Mouse (Mus musculus): ENCODE data around the gene Ly75. TPM values are rescaled to one million over a fixed set of nuclear protein-coding genes. Genes with fewer than 3 reads are reported as not detected.

Gene Ly75
- polyA plus RNA-seq, 1 experiment from 2014 or later: 1.1 TPM

GRCm38 (mm10) chr2:60404763-60405162, 21.7 kb upstream of the Ly75 start:
- ATAC-seq (ENCODE audit: insufficient number of reproducible peaks, low FRiP score, low TSS enrichment, low read depth): no peak
- Histone ChIP-seq H3K27me3 (no peaks in the 10 kb centered on the region), H3K9me3 (replicated peaks) (no peaks in the 10 kb centered on the region), H3K4me1 (no peaks in the 10 kb centered on the region), H3K27ac (replicated peaks) (no peak overlapping the region), H3K9ac (no peak overlapping the region), H3K4me3 (replicated peaks) (no peak overlapping the region), H3K36me3 (no peaks in the 10 kb centered on the region), H3K4me2 (replicated peaks) (no peak overlapping the region)
- WGBS: 91% methylated on average over 7 of the region's 7 CpGs

GRCm38 (mm10) chr2:60401694-60402093, 18.6 kb upstream of the Ly75 start:
- no peak overlapping the region for H3K4me3 ChIP-seq (replicated peaks)
- no peak for ATAC-seq (ENCODE audit: insufficient number of reproducible peaks, low FRiP score, low TSS enrichment, low read depth)
- H3K27me3 ChIP-seq: no peaks in the 10 kb centered on the region
- H3K4me1 ChIP-seq: no peaks in the 10 kb centered on the region
- 68% methylated on average over 5 of the region's 5 CpGs for WGBS
- H3K27ac ChIP-seq (replicated peaks): no peak overlapping the region
- H3K9ac ChIP-seq: no peak overlapping the region
- H3K4me2 ChIP-seq (replicated peaks): no peak overlapping the region
- no peaks in the 10 kb centered on the region for H3K9me3 ChIP-seq (replicated peaks)
- H3K36me3 ChIP-seq: no peaks in the 10 kb centered on the region

- no peak for ATAC-seq (ENCODE audit: insufficient number of reproducible peaks, low FRiP score, low TSS enrichment, low read depth)
- Histone ChIP-seq H3K9ac (no peak overlapping the region), H3K4me3 (replicated peaks) (no peak overlapping the region), H3K4me2 (replicated peaks) (no peak overlapping the region), H3K36me3 (no peaks in the 10 kb centered on the region), H3K27ac (replicated peaks) (no peak overlapping the region), H3K4me1 (no peaks in the 10 kb centered on the region), H3K27me3 (no peaks in the 10 kb centered on the region), H3K9me3 (replicated peaks) (no peaks in the 10 kb centered on the region)
- WGBS: 69% methylated on average over 6 of the region's 6 CpGs
These were observed 10.7 kb upstream of the Ly75 start for GRCm38 (mm10) chr2:60393786-60394185.

- Histone ChIP-seq H3K9ac (no peak overlapping the region), H3K4me3 (replicated peaks) (no peak overlapping the region), H3K9me3 (replicated peaks) (no peaks in the 10 kb centered on the region), H3K36me3 (no peaks in the 10 kb centered on the region), H3K4me2 (replicated peaks) (no peak overlapping the region), H3K27ac (replicated peaks) (no peak overlapping the region), H3K27me3 (no peaks in the 10 kb centered on the region), H3K4me1 (no peaks in the 10 kb centered on the region)
- WGBS: 78% methylated on average over 4 of the region's 4 CpGs
- no peak for ATAC-seq (ENCODE audit: insufficient number of reproducible peaks, low FRiP score, low TSS enrichment, low read depth)
These were observed 9.2 kb upstream of the Ly75 start for GRCm38 (mm10) chr2:60392286-60392685.

GRCm38 (mm10) chr2:60387363-60387762, 4.3 kb upstream of the Ly75 start:
- Histone ChIP-seq H3K9ac (no peak overlapping the region), H3K9me3 (replicated peaks) (no peaks in the 10 kb centered on the region), H3K36me3 (no peaks in the 10 kb centered on the region), H3K4me2 (replicated peaks) (no peak overlapping the region), H3K27ac (replicated peaks) (no peak overlapping the region), H3K4me3 (replicated peaks) (no peak overlapping the region), H3K4me1 (peaks cover 7% of the 10 kb centered on the region), H3K27me3 (peaks cover 4% of the 10 kb centered on the region; the same call in 1 of the 2 replicates)
- no peak for ATAC-seq (ENCODE audit: insufficient number of reproducible peaks, low FRiP score, low TSS enrichment, low read depth)
- 70% methylated on average over 3 of the region's 3 CpGs for WGBS

- H3K27me3 ChIP-seq: peaks cover 6% of the 10 kb centered on the region; the same call in 1 of the 2 replicates
- H3K9ac ChIP-seq: no peak overlapping the region
- WGBS: 81% methylated on average over 2 of the region's 2 CpGs
- no peak for ATAC-seq (ENCODE audit: insufficient number of reproducible peaks, low FRiP score, low TSS enrichment, low read depth)
- no peaks in the 10 kb centered on the region for H3K36me3 ChIP-seq
- H3K4me3 ChIP-seq (replicated peaks): no peak overlapping the region
- H3K27ac ChIP-seq (replicated peaks): no peak overlapping the region
- no peaks in the 10 kb centered on the region for H3K9me3 ChIP-seq (replicated peaks)
- H3K4me2 ChIP-seq (replicated peaks): no peak overlapping the region
- H3K4me1 ChIP-seq: peaks cover 8% of the 10 kb centered on the region
These were observed 3.7 kb upstream of the Ly75 start for GRCm38 (mm10) chr2:60386835-60387234.

- Histone ChIP-seq H3K9me3 (replicated peaks) (no peaks in the 10 kb centered on the region), H3K4me2 (replicated peaks) (no peak overlapping the region), H3K4me3 (replicated peaks) (no peak overlapping the region), H3K36me3 (no peaks in the 10 kb centered on the region), H3K9ac (no peak overlapping the region), H3K27me3 (peaks cover 6% of the 10 kb centered on the region; the same call in 1 of the 2 replicates), H3K27ac (replicated peaks) (no peak overlapping the region), H3K4me1 (peaks cover 8% of the 10 kb centered on the region)
- ATAC-seq (ENCODE audit: insufficient number of reproducible peaks, low FRiP score, low TSS enrichment, low read depth): no peak
These were observed 1.6 kb upstream of the Ly75 start for GRCm38 (mm10) chr2:60384763-60385085.

- no peak overlapping the region for H3K4me2 ChIP-seq (replicated peaks)
- 36% methylated on average over 7 of the region's 7 CpGs for WGBS
These were observed 1.1 kb upstream of the Ly75 start for GRCm38 (mm10) chr2:60384083-60384762.

GRCm38 (mm10) chr2:60382346-60382745, 757 bp downstream of the Ly75 start:
- no peak for ATAC-seq (ENCODE audit: insufficient number of reproducible peaks, low FRiP score, low TSS enrichment, low read depth)
- Histone ChIP-seq H3K27ac (replicated peaks) (no peak overlapping the region), H3K9ac (no peak overlapping the region), H3K36me3 (no peaks in the 10 kb centered on the region), H3K27me3 (peaks cover 6% of the 10 kb centered on the region; the same call in 1 of the 2 replicates), H3K4me2 (replicated peaks) (peak overlapping the region; percentile 92), H3K4me3 (replicated peaks) (peak overlapping the region; percentile 60), H3K9me3 (replicated peaks) (no peaks in the 10 kb centered on the region), H3K4me1 (peaks cover 8% of the 10 kb centered on the region)
- WGBS: 73% methylated on average over 3 of the region's 3 CpGs

More at GRCm38 (mm10) chr2:60384083-60384762, 1.1 kb upstream of the Ly75 start:
- ATAC-seq (ENCODE audit: insufficient number of reproducible peaks, low FRiP score, low TSS enrichment, low read depth): no peak
- H3K4me1 ChIP-seq: peaks cover 8% of the 10 kb centered on the region
- H3K4me3 ChIP-seq (replicated peaks): no peak overlapping the region
- H3K36me3 ChIP-seq: no peaks in the 10 kb centered on the region
- no peaks in the 10 kb centered on the region for H3K9me3 ChIP-seq (replicated peaks)
- H3K27me3 ChIP-seq: peaks cover 6% of the 10 kb centered on the region; the same call in 1 of the 2 replicates
- H3K9ac ChIP-seq: no peak overlapping the region
- no peak overlapping the region for H3K27ac ChIP-seq (replicated peaks)

- Histone ChIP-seq H3K9ac (no peak overlapping the region), H3K4me3 (replicated peaks) (no peak overlapping the region), H3K9me3 (replicated peaks) (no peaks in the 10 kb centered on the region), H3K4me1 (peaks cover under 1% of the 10 kb centered on the region; the same call in 1 of the 2 replicates), H3K27me3 (peaks cover 2% of the 10 kb centered on the region; the same call in 1 of the 2 replicates), H3K4me2 (replicated peaks) (no peak overlapping the region), H3K27ac (replicated peaks) (no peak overlapping the region), H3K36me3 (no peaks in the 10 kb centered on the region)
- 70% methylated on average over 5 of the region's 5 CpGs for WGBS
- no peak for ATAC-seq (ENCODE audit: insufficient number of reproducible peaks, low FRiP score, low TSS enrichment, low read depth)
These were observed 5.8 kb downstream of the Ly75 start for GRCm38 (mm10) chr2:60377260-60377659.

GRCm38 (mm10) chr2:60375608-60376107, 7.4 kb downstream of the Ly75 start:
- Histone ChIP-seq H3K27ac (replicated peaks) (no peak overlapping the region), H3K36me3 (no peaks in the 10 kb centered on the region), H3K4me1 (no peaks in the 10 kb centered on the region), H3K4me2 (replicated peaks) (no peak overlapping the region), H3K9ac (no peak overlapping the region), H3K27me3 (no peaks in the 10 kb centered on the region), H3K4me3 (replicated peaks) (no peak overlapping the region), H3K9me3 (replicated peaks) (no peaks in the 10 kb centered on the region)
- no peak for ATAC-seq (ENCODE audit: insufficient number of reproducible peaks, low FRiP score, low TSS enrichment, low read depth)
- 93% methylated on average over 15 of the region's 15 CpGs for WGBS

GRCm38 (mm10) chr2:60375126-60375525, 8.0 kb downstream of the Ly75 start:
- H3K9ac ChIP-seq: no peak overlapping the region
- no peak for ATAC-seq (ENCODE audit: insufficient number of reproducible peaks, low FRiP score, low TSS enrichment, low read depth)
- no peaks in the 10 kb centered on the region for H3K9me3 ChIP-seq (replicated peaks)
- no peaks in the 10 kb centered on the region for H3K27me3 ChIP-seq
- no peak overlapping the region for H3K4me2 ChIP-seq (replicated peaks)
- H3K4me3 ChIP-seq (replicated peaks): no peak overlapping the region
- H3K4me1 ChIP-seq: no peaks in the 10 kb centered on the region
- no peaks in the 10 kb centered on the region for H3K36me3 ChIP-seq
- H3K27ac ChIP-seq (replicated peaks): no peak overlapping the region
- WGBS: 88% methylated on average over 8 of the region's 8 CpGs
